Mouse (Mus musculus) kidney, adult 2 months (tissue): ENCODE data around the gene Tfip11. TPM values are rescaled to one million over a fixed set of nuclear protein-coding genes. Genes with fewer than 3 reads are reported as not detected.

Source experiments
- DNase-seq: peaks from one replicate; pipeline ENCODE4 v3.0.0; 2021
- H3K27ac ChIP-seq: fragments of 200-500 bp; 2 replicates; pipeline ENCODE4 v1.5.1; 2012; ENCODE audit warnings: low read depth, low read length, control low read depth, inconsistent platforms; ENCODE audit not compliant: insufficient read depth
- H3K27me3 ChIP-seq: fragments of 200-500 bp; replicated peaks from 2 replicates; pipeline ENCODE4 v1.6.1; 2012; ENCODE audit warnings: mild to moderate bottlenecking, moderate library complexity, low read length, inconsistent platforms; ENCODE audit not compliant: control insufficient read depth, insufficient read depth
- H3K36me3 ChIP-seq: fragments of 200-500 bp; 2 replicates; pipeline ENCODE4 v1.6.1; 2012; ENCODE audit warnings: mild to moderate bottlenecking, moderate library complexity, low read length, inconsistent platforms; ENCODE audit not compliant: control insufficient read depth, insufficient read depth
- H3K4me1 ChIP-seq: fragments of 200-500 bp; 2 replicates; pipeline ENCODE4 v1.6.1; 2011; ENCODE audit warnings: low read length; ENCODE audit not compliant: control insufficient read depth, insufficient read depth
- H3K4me3 ChIP-seq: fragments of 200-500 bp; 2 replicates; pipeline ENCODE4 v1.5.1; 2011; ENCODE audit warnings: mild to moderate bottlenecking, low read depth, low read length, control low read depth; ENCODE audit not compliant: insufficient read depth
- CTCF ChIP-seq: fragments of 200-500 bp; conservative IDR thresholded peaks from 2 replicates; pipeline ENCODE4 v1.5.1; 2011; ENCODE audit warnings: low read depth, mild to moderate bottlenecking, control low read depth, low read length, moderate library complexity, mixed read lengths; ENCODE audit not compliant: insufficient read depth, insufficient read length
- POLR2A ChIP-seq: fragments of 200-500 bp; IDR thresholded peaks from one replicate; pipeline ENCODE4 v1.6.1; 2011; ENCODE audit warnings: low read depth, low read length, control low read depth
- WGBS: fragments of 180-500 bp; shearing (Covaris S2); methylation state at CpG from one replicate; pipeline ENCODE4 v1.1.7; 2018; 5-methylcytosine and 5-hydroxymethylcytosine counted together
- polyA plus RNA-seq: library from polyadenylated mRNA; depleted of rRNA; stranded (reverse); fragments of >200 nt; gene quantifications from 2 replicates; pipeline ENCODE4 v1.2.3, GENCODE M21; 2012

The Tfip11 gene
- polyA plus RNA-seq, 1 experiment: 26.7 TPM

DNA sequence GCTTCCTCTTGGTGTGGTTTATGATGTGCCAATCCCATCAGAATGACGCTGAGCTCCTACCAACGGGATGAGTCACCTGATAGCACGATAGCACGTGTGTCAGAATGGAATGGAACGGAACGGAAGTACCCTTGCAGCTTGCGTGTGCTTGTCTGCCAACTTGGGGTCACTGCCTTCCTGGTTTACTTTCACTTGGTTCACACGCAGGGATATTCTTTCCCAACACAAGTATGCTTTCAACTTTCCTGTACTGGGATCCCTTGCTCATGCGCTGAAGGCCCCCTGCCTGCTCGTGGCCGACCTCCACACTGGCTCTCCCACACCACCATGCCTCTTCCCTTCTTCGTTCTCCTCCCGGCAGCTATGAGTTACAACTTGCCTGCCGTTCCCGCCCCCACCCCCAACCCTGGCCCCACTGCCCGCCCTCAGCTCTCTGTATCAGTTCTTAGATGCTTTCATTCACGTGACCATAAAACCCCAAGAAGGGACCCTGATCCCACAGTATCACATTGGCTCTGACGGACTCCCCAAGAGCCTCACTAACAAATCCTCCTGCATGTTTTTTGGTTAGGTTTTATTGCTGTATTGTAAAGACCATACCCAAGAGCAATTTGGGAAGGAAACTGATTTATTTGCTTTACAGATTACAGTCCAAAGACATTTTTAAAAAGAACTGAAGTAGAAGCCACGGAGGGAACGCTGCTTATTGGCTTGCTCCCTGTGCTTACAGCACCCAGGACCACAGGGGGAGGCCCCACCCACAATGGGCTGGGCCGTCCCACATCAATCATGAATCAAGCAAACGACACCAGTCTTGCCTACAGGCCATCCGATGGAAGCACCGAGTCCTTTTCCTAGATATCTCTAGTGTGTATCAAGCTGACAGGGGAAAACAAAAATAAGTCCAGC, 1.3 kb upstream of the Tfip11 start:
- Histone ChIP-seq H3K27me3 (no peaks in the 10 kb centered on the region), H3K4me1 (peaks cover 3% of the 10 kb centered on the region; the same call in 1 of the 2 replicates), H3K4me3 (peak overlapping the region; percentile 3; the same call in 1 of the 2 replicates), H3K27ac (no peak overlapping the region), H3K36me3 (no peaks in the 10 kb centered on the region)
- 10% methylated on average over 24 of the region's 24 CpGs for WGBS
- no peak for TF ChIP-seq POLR2A
- no peak for TF ChIP-seq CTCF
- peak; percentile 52 for DNase-seq

DNA sequence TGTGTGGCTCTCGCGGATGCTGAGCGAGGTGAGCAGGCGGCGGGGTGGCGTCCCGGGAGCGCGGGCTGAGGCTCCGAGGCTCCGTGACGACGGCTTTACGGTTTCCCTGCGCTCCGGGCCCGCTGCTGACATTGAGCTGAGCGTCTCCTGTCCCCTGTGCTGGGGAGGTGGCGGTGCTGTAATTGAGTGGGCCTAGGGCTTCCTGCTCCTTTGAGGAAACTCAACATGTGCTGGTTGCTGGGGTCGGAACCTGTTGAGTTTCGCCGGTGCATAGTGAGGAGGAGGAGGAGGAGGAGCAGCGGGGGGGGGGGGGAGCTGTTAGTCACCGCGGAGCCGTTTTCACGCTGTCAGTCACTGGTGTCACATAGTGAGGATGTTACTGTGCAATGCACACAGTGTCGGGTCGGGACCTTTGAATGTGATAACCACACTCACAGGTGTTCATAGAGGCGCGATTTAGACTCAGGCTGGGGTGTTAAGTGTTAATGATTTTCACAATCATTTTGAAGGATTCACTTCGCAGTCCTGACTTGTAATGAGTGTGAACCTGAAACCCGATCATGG, 370 bp downstream of the Tfip11 start:
- no peak for DNase-seq
- no peak overlapping the region for H3K27ac ChIP-seq
- no peaks in the 10 kb centered on the region for H3K27me3 ChIP-seq
- under 1% methylated on average over 33 of the region's 33 CpGs for WGBS
- TF ChIP-seq CTCF (no peak), POLR2A (no peak)
- H3K4me3 ChIP-seq: peak overlapping the region; percentile 96
- H3K4me1 ChIP-seq: peaks cover 3% of the 10 kb centered on the region; the same call in 1 of the 2 replicates
- no peaks in the 10 kb centered on the region for H3K36me3 ChIP-seq

DNA sequence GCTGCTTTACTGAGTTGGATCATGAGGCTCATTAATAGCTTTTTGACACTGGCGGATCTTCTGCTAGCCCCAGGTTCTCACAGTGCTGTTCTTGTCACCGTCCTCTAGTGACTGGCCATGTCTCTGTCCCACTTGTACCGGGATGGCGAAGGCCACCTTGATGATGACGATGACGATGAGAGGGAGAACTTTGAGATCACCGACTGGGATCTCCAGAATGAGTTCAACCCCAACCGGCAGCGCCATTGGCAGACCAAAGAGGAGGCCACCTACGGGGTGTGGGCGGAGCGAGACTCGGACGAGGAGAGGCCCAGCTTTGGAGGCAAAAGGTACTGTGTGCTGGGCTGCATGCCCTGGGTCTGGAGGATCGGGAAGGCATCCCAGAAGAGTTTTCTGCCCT, 1.7 kb downstream of the Tfip11 start:
- Histone ChIP-seq H3K27ac (no peak overlapping the region), H3K4me1 (peaks cover 3% of the 10 kb centered on the region; the same call in 1 of the 2 replicates), H3K4me3 (no peak overlapping the region), H3K36me3 (peaks cover 1% of the 10 kb centered on the region; the same call in 1 of the 2 replicates), H3K27me3 (no peaks in the 10 kb centered on the region)
- TF ChIP-seq CTCF: no peak
- no peak for TF ChIP-seq POLR2A
- DNase-seq: no peak
- WGBS: 91% methylated on average over 15 of the region's 15 CpGs

DNA sequence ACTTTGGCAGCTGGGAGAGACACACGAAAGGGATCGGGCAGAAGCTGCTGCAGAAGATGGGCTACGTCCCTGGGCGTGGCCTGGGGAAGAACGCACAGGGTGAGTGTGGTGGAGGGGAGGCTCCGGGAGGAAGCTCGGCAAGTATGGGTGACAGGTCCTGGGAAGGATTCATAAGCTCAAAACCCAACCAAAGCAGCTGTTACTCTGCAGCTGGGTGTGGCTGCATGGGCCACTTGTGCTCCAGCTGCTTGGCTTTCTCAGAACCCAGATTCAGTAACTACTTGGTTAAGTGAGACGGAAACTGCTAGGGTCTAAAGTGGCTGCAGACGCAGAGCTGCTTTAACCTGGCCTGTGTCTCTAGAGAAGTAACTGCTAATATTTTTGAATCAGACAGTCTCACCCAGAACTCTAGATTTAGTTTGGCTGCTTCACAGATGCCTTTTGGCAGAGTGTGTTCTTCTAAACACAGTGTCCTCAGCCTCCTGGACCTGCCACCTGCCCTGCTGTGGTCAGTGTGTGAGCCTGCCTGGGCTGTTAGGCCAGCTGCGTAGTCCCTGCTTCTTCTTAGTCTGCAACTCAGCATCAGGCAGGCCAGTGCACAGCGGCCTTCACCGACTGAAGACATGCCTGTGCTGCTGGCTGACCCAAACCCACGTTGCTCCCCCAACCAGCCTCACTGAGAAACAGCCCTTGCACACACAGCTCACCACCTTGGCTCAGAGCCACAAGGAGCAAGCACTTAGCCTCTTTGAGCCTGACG, 3.8 kb downstream of the Tfip11 start:
- H3K36me3 ChIP-seq: peaks cover 1% of the 10 kb centered on the region; the same call in 1 of the 2 replicates
- no peak overlapping the region for H3K27ac ChIP-seq
- no peak overlapping the region for H3K4me3 ChIP-seq
- no peak for DNase-seq
- no peaks in the 10 kb centered on the region for H3K27me3 ChIP-seq
- 92% methylated on average over 14 of the region's 14 CpGs for WGBS
- no peak for TF ChIP-seq CTCF
- TF ChIP-seq POLR2A: no peak
- H3K4me1 ChIP-seq: no peaks in the 10 kb centered on the region

DNA sequence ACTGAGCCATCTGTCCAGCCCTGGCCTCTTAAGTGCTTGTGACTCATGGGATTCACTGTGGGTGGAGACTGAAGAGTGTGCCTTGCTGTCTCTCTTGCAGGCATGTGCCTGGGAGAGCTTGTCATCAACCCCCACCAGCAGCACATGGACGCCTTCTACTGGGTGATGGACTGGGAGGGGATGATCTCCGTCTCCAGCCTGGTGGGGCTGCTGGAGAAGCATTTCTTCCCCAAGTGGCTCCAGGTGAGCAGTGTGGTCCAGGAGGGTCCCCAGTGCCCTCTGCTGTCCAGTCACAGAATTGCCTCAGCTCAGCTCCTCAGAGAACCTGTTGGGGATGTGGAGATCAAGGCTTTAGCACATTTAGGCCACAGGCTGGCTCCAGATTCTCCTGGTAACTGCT, 9.3 kb downstream of the Tfip11 start:
- peak; percentile 60 for DNase-seq

GRCm38 (mm10) chr5:112337004-112337403, 10.8 kb downstream of the Tfip11 start:
- Histone ChIP-seq H3K27me3 (no peaks in the 10 kb centered on the region), H3K4me3 (no peak overlapping the region), H3K4me1 (no peaks in the 10 kb centered on the region), H3K36me3 (peaks cover 6% of the 10 kb centered on the region; the same call in 1 of the 2 replicates), H3K27ac (no peak overlapping the region)
- 95% methylated on average over 22 of the region's 22 CpGs for WGBS
- no peak for TF ChIP-seq POLR2A
- no peak for TF ChIP-seq CTCF
- no peak for DNase-seq

More for the DNA sequence above, 9.3 kb downstream of the Tfip11 start:
- Histone ChIP-seq H3K4me1 (no peaks in the 10 kb centered on the region), H3K27me3 (no peaks in the 10 kb centered on the region), H3K36me3 (peaks cover 6% of the 10 kb centered on the region; the same call in 1 of the 2 replicates), H3K4me3 (no peak overlapping the region), H3K27ac (no peak overlapping the region)
- TF ChIP-seq CTCF (peak; percentile 77), POLR2A (no peak)
- 15% methylated on average over 2 of the region's 2 CpGs for WGBS
